Mouse (Mus musculus): ENCODE results near the gene Prkch. TPM values are rescaled to one million over a fixed set of nuclear protein-coding genes. Genes with fewer than 3 reads are reported as not detected.

Gene Prkch
- polyA plus RNA-seq, 1 experiment from 2014 or later: 6.4 TPM

- no peak for ATAC-seq
- Histone ChIP-seq H3K4me1 (ENCODE audit: control insufficient read depth, insufficient read depth, low read depth, low read length) (no peaks in the 10 kb centered on the region), H3K4me2 (ENCODE audit: low read length) (no peak overlapping the region), H3K27me3 (replicated peaks; ENCODE audit: control insufficient read depth, insufficient read depth, low read length) (no peaks in the 10 kb centered on the region), H3K9me3 (ENCODE audit: control insufficient read depth, low read length) (peaks cover 5% of the 10 kb centered on the region; the same call in 1 of the 2 replicates), H3K36me3 (ENCODE audit: control insufficient read depth, insufficient read depth, low read length) (no peaks in the 10 kb centered on the region), H3K4me3 (ENCODE audit: low read length) (no peak overlapping the region), H3K9ac (ENCODE audit: low read depth, low read length) (no peak overlapping the region), H3K27ac (ENCODE audit: low read depth, low read length) (no peak overlapping the region)
Observed at GRCm38 (mm10) chr12:73719816-73720215, 135.2 kb downstream of the Prkch start.

DNA sequence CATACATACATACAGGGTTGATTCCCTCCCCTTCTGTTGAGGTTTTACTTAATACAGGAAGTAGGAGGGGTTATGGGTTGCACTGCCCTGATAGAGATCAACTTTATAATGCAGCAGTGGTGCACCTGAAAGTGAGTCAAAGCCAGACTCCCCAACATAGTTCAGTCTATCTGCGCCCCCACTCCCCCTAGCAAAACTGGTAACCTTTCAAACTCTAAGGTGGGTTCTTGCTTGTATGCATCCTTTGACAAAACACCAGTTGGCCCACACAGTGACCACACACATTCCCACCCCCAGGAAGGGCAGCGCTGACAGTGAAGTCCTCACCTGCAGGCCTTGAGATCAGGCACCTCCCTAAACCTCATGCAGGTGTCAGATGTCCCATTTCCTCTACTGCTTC is 135.9 kb downstream of the Prkch start:
- ATAC-seq: no peak
- no peak overlapping the region for H3K9ac ChIP-seq (ENCODE audit: low read depth, low read length)
- H3K9me3 ChIP-seq (ENCODE audit: control insufficient read depth, low read length): peaks cover 5% of the 10 kb centered on the region; the same call in 1 of the 2 replicates
- H3K36me3 ChIP-seq (ENCODE audit: control insufficient read depth, insufficient read depth, low read length): no peaks in the 10 kb centered on the region
- H3K27ac ChIP-seq (ENCODE audit: low read depth, low read length): no peak overlapping the region
- H3K4me1 ChIP-seq (ENCODE audit: control insufficient read depth, insufficient read depth, low read depth, low read length): no peaks in the 10 kb centered on the region
- 100% methylated on average over 2 of the region's 2 CpGs for WGBS
- H3K4me3 ChIP-seq (ENCODE audit: low read length): no peak overlapping the region
- H3K27me3 ChIP-seq (replicated peaks; ENCODE audit: control insufficient read depth, insufficient read depth, low read length): no peaks in the 10 kb centered on the region
- H3K4me2 ChIP-seq (ENCODE audit: low read length): no peak overlapping the region

DNA sequence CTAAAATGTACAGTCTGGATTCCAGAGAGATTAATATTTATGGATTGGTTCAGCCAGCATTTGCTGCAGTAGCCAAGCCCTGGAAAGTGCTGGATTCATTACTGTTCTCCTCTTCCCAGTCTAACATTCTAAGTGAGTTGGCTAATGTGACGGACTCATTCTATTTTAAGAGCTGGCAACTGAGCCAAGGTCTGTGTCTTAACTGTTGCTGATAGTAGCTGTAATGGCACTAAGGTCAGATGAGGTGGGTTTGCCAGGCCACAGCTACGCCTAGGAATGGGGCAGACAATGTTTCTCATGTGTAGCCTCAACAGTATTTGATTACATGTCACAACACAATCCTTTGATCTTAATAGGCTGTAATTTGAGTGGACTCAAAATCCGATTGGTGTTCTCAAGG is 137.5 kb downstream of the Prkch start:
- no peaks in the 10 kb centered on the region for H3K4me1 ChIP-seq (ENCODE audit: control insufficient read depth, insufficient read depth, low read depth, low read length)
- 0 out of 2 replicates have a peak, but pooled peaks cover 2% of the 10 kb centered on the region for H3K27me3 ChIP-seq (replicated peaks; ENCODE audit: control insufficient read depth, insufficient read depth, low read length)
- WGBS: 87% methylated on average over 3 of the region's 3 CpGs
- H3K9ac ChIP-seq (ENCODE audit: low read depth, low read length): no peak overlapping the region
- no peak overlapping the region for H3K4me2 ChIP-seq (ENCODE audit: low read length)
- peaks cover 5% of the 10 kb centered on the region; the same call in 1 of the 2 replicates for H3K9me3 ChIP-seq (ENCODE audit: control insufficient read depth, low read length)
- H3K4me3 ChIP-seq (ENCODE audit: low read length): no peak overlapping the region
- no peak overlapping the region for H3K27ac ChIP-seq (ENCODE audit: low read depth, low read length)
- ATAC-seq: no peak
- no peaks in the 10 kb centered on the region for H3K36me3 ChIP-seq (ENCODE audit: control insufficient read depth, insufficient read depth, low read length)

GRCm38 (mm10) chr12:73723067-73723466 is 138.5 kb downstream of the Prkch start:
- 75% methylated on average over 4 of the region's 4 CpGs for WGBS
- H3K9me3 ChIP-seq (ENCODE audit: control insufficient read depth, low read length): peaks cover 5% of the 10 kb centered on the region; the same call in 1 of the 2 replicates
- peaks cover 2% of the 10 kb centered on the region; the same call in 1 of the 2 replicates for H3K27me3 ChIP-seq (replicated peaks; ENCODE audit: control insufficient read depth, insufficient read depth, low read length)
- no peaks in the 10 kb centered on the region for H3K4me1 ChIP-seq (ENCODE audit: control insufficient read depth, insufficient read depth, low read depth, low read length)
- no peak overlapping the region for H3K9ac ChIP-seq (ENCODE audit: low read depth, low read length)
- H3K4me3 ChIP-seq (ENCODE audit: low read length): no peak overlapping the region
- no peak overlapping the region for H3K4me2 ChIP-seq (ENCODE audit: low read length)
- no peak for ATAC-seq
- H3K27ac ChIP-seq (ENCODE audit: low read depth, low read length): no peak overlapping the region
- no peaks in the 10 kb centered on the region for H3K36me3 ChIP-seq (ENCODE audit: control insufficient read depth, insufficient read depth, low read length)

DNA sequence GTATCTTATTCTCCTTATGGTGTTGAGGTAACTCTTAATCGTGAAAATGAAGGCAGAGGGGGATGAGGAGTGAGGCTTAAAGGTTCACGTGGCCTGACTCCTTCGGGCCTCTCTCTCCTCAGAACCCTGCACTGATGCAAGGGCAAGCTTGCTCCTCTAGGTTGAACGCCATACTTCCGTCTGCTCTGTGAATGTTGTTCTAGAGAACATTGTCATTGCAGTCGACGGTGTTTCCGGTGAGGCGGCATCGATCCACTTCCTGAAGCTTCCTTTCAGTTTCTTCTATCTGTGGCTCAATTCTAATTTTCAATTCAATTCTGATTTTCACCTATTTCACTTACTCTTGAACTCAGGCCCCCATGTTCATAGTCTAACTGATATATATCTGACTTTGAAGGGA is 139.3 kb downstream of the Prkch start:
- Histone ChIP-seq H3K27me3 (replicated peaks; ENCODE audit: control insufficient read depth, insufficient read depth, low read length) (peaks cover 5% of the 10 kb centered on the region; the same call in 1 of the 2 replicates), H3K9me3 (ENCODE audit: control insufficient read depth, low read length) (peaks cover 5% of the 10 kb centered on the region; the same call in 1 of the 2 replicates), H3K36me3 (ENCODE audit: control insufficient read depth, insufficient read depth, low read length) (no peaks in the 10 kb centered on the region), H3K27ac (ENCODE audit: low read depth, low read length) (no peak overlapping the region), H3K4me2 (ENCODE audit: low read length) (no peak overlapping the region), H3K4me3 (ENCODE audit: low read length) (no peak overlapping the region), H3K4me1 (ENCODE audit: control insufficient read depth, insufficient read depth, low read depth, low read length) (no peaks in the 10 kb centered on the region), H3K9ac (ENCODE audit: low read depth, low read length) (no peak overlapping the region)
- 95% methylated on average over 10 of the region's 10 CpGs for WGBS
- ATAC-seq: no peak

DNA sequence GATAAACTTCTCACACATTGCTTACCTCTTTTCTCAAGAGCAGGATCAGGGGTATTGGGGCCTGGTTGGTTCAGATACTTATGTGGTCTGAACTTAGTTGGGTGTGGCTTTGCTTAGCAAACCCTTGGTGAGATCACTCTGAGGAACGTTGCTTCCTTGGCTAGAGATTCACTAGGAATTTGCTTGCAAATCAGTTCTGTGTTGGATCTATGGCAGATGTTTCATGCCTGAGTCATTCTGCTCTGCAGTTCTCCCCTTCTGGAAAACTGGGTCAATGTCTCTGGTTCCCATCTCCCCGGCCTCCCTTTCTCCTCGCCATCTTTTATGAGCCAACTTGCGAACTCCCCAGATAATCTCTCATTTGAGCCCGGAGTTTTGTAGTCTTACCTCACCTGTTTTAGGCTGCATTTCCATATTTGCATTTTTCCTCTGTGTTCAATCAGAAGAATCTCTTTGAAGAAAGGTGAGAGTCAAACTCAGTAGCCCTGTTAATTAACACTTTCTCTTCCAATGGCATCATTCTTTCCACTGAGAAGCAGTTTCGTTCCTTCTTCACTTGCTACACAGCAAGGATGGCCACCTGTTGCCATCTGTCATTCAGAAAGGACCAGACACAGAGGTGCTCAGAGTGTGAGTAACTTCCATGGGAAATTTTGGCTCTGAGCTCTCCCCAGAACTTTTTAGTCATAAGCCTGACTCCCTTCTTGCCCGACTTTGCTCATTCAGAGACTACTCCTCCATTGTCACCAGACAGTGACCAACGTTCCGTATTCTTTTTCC is 141.4 kb downstream of the Prkch start:
- 90% methylated on average over 9 of the region's 9 CpGs for WGBS

GRCm38 (mm10) chr12:73727046-73727445 is 142.4 kb downstream of the Prkch start:
- Histone ChIP-seq H3K4me1 (ENCODE audit: control insufficient read depth, insufficient read depth, low read depth, low read length) (no peaks in the 10 kb centered on the region; the same call in 1 of the 2 replicates), H3K4me2 (ENCODE audit: low read length) (no peak overlapping the region), H3K9ac (ENCODE audit: low read depth, low read length) (no peak overlapping the region), H3K27ac (ENCODE audit: low read depth, low read length) (no peak overlapping the region), H3K9me3 (ENCODE audit: control insufficient read depth, low read length) (peaks cover 5% of the 10 kb centered on the region; the same call in 1 of the 2 replicates), H3K27me3 (replicated peaks; ENCODE audit: control insufficient read depth, insufficient read depth, low read length) (peaks cover 5% of the 10 kb centered on the region; the same call in 1 of the 2 replicates), H3K36me3 (ENCODE audit: control insufficient read depth, insufficient read depth, low read length) (no peaks in the 10 kb centered on the region), H3K4me3 (ENCODE audit: low read length) (no peak overlapping the region)
- no peak for ATAC-seq
- WGBS: 100% methylated on average over 1 of the region's 1 CpGs

More for the DNA sequence above, 141.4 kb downstream of the Prkch start:
- no peak overlapping the region for H3K27ac ChIP-seq (ENCODE audit: low read depth, low read length)
- no peak overlapping the region for H3K4me2 ChIP-seq (ENCODE audit: low read length)
- H3K36me3 ChIP-seq (ENCODE audit: control insufficient read depth, insufficient read depth, low read length): no peaks in the 10 kb centered on the region
- H3K9me3 ChIP-seq (ENCODE audit: control insufficient read depth, low read length): peaks cover 5% of the 10 kb centered on the region; the same call in 1 of the 2 replicates
- no peaks in the 10 kb centered on the region for H3K4me1 ChIP-seq (ENCODE audit: control insufficient read depth, insufficient read depth, low read depth, low read length)
- no peak for ATAC-seq
- no peak overlapping the region for H3K9ac ChIP-seq (ENCODE audit: low read depth, low read length)
- H3K27me3 ChIP-seq (replicated peaks; ENCODE audit: control insufficient read depth, insufficient read depth, low read length): peaks cover 5% of the 10 kb centered on the region; the same call in 1 of the 2 replicates
- no peak overlapping the region for H3K4me3 ChIP-seq (ENCODE audit: low read length)

DNA sequence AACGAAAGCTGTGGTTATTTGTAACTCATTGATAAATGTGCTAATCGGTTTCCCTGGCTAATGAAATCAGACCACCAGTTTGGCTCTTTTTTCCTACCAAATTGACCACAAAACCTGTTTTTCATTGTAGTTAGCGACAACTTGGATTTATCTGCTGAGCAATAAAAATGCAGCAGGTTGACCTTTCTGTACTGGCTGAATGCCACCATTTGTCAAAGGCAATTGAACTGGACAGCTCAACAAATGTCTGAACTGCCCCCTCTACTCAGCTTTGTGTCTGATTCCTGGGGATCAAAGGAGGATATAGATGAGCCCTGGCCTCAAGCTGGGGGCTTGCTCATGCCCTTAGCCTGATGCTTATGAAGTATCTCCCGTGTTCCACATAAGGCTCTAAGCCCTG is 146.0 kb downstream of the Prkch start:
- peaks cover 5% of the 10 kb centered on the region for H3K27me3 ChIP-seq (replicated peaks; ENCODE audit: control insufficient read depth, insufficient read depth, low read length)
- no peaks in the 10 kb centered on the region for H3K9me3 ChIP-seq (ENCODE audit: control insufficient read depth, low read length)
- H3K4me1 ChIP-seq (ENCODE audit: control insufficient read depth, insufficient read depth, low read depth, low read length): no peaks in the 10 kb centered on the region; the same call in 1 of the 2 replicates
- ATAC-seq: no peak
- 19% methylated on average over 4 of the region's 4 CpGs for WGBS
- H3K9ac ChIP-seq (ENCODE audit: low read depth, low read length): no peak overlapping the region
- H3K27ac ChIP-seq (ENCODE audit: low read depth, low read length): no peak overlapping the region
- H3K4me2 ChIP-seq (ENCODE audit: low read length): no peak overlapping the region
- no peaks in the 10 kb centered on the region for H3K36me3 ChIP-seq (ENCODE audit: control insufficient read depth, insufficient read depth, low read length)
- H3K4me3 ChIP-seq (ENCODE audit: low read length): no peak overlapping the region

DNA sequence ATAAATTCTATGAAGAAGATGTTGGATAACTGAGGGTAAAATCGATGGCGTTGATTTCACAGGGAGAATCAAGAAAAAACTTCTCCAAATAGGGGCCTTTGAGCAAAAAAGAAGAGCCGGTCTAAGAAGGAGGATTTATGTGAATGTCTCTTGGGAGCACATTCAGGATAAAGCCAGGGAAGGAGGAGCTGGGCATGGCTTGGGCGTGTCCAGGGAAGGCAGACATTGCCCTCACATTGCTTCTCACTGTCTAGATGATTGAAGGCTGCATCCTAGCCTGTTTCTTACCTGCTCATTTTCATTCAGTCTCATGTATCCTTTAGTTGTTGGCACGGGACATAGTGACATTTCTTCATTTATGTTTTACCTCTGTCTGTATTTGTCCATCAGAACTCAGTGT is 146.5 kb downstream of the Prkch start:
- no peaks in the 10 kb centered on the region for H3K9me3 ChIP-seq (ENCODE audit: control insufficient read depth, low read length)
- peaks cover 5% of the 10 kb centered on the region for H3K27me3 ChIP-seq (replicated peaks; ENCODE audit: control insufficient read depth, insufficient read depth, low read length)
- H3K4me1 ChIP-seq (ENCODE audit: control insufficient read depth, insufficient read depth, low read depth, low read length): no peaks in the 10 kb centered on the region; the same call in 1 of the 2 replicates
- no peak overlapping the region for H3K27ac ChIP-seq (ENCODE audit: low read depth, low read length)
- no peak overlapping the region for H3K4me2 ChIP-seq (ENCODE audit: low read length)
- no peaks in the 10 kb centered on the region for H3K36me3 ChIP-seq (ENCODE audit: control insufficient read depth, insufficient read depth, low read length)
- no peak overlapping the region for H3K4me3 ChIP-seq (ENCODE audit: low read length)
- WGBS: 66% methylated on average over 5 of the region's 5 CpGs
- no peak overlapping the region for H3K9ac ChIP-seq (ENCODE audit: low read depth, low read length)
- no peak for ATAC-seq

Measured in hindbrain, embryonic 16.5 days (tissue).